8 mouse cellular contexts compared by ENCODE assay signal in genomic region chr2:37774571-37774970, GRCm38 (mm10). TPM values are rescaled to one million over a fixed set of nuclear protein-coding genes. Genes with fewer than 3 reads are reported as not detected.
DNase-seq lines count a peak whose midpoint lies in the region; ATAC-seq and TF ChIP-seq lines count a peak whose summit lies in the region.
"Had no signal": no experiment of that assay in that cellular context is flagged by ENCODE, and none has a peak within 500 bp of the region (broad histone marks: within the 10 kb centered on the region; RNA-seq: fewer than 3 reads in every experiment).

No protein-coding gene starts in this region.

- no peaks in the 10 kb centered on the region for H3K27me3 ChIP-seq in kidney, adult 2 months (replicated peaks; ENCODE audit: control insufficient read depth, insufficient read depth, low read length)
- H3K27me3 ChIP-seq in kidney, embryonic 15.5 days, result peaks cover 26% of the 10 kb centered on the region
- peaks cover 58% of the 10 kb centered on the region for H3K27me3 ChIP-seq in E14TG2a.4 (ENCODE audit: insufficient read depth, low read length)
- H3K27me3 ChIP-seq in forebrain, embryonic 14.5 days (replicated peaks; ENCODE audit: control insufficient read depth, insufficient read depth, low read length), result no peaks in the 10 kb centered on the region

- no peak for ATAC-seq in kidney, embryonic 15.5 days (replicated peaks; ENCODE audit: low FRiP score)
- no peak for ATAC-seq in forebrain, embryonic 14.5 days
- no peak for ATAC-seq in activated CD4-positive, CD25-positive, alpha-beta regulatory T cell, adult 4 months

- no peak overlapping the region for H3K9ac ChIP-seq in kidney, embryonic 15.5 days
- H3K9ac ChIP-seq in forebrain, embryonic 14.5 days (ENCODE audit: low read length), result no peak overlapping the region
- H3K9ac ChIP-seq: embryonic facial prominence, embryonic 12.5 days had no signal

- peak; percentile 50 for TF ChIP-seq CTCF in kidney, adult 2 months (conservative IDR thresholded peaks at IDR 0.05; ENCODE audit: insufficient read depth, insufficient read length, low read depth, low read length)
- TF ChIP-seq CTCF in E14TG2a.4 (conservative IDR thresholded peaks at IDR 0.05; ENCODE audit: low read length), result peak; percentile 79

- H3K4me3 ChIP-seq in kidney, adult 2 months (ENCODE audit: insufficient read depth, low read depth, low read length), result no peak overlapping the region
- H3K4me3 ChIP-seq in kidney, embryonic 15.5 days (replicated peaks), result no peak overlapping the region
- no peak overlapping the region for H3K4me3 ChIP-seq in E14TG2a.4 (replicated peaks; ENCODE audit: low read length)
- H3K4me3 ChIP-seq in forebrain, embryonic 14.5 days (ENCODE audit: low read depth, low read length), result no peak overlapping the region
- H3K4me3 ChIP-seq: embryonic facial prominence, embryonic 12.5 days had no signal

- peak; percentile 43 for DNase-seq in kidney, adult 2 months
- DNase-seq in B cell, adult 2 months, result peak; percentile 37 to 44
- peak; percentile 75 for DNase-seq in forebrain, embryonic 14.5 days (ENCODE audit: low spot score)
- DNase-seq in retina, embryonic 14.5 days (ENCODE audit: low spot score), result peak; percentile 90

- no peaks in the 10 kb centered on the region for H3K36me3 ChIP-seq in kidney, adult 2 months (ENCODE audit: control insufficient read depth, insufficient read depth, low read length)
- H3K36me3 ChIP-seq in kidney, embryonic 15.5 days, result no peaks in the 10 kb centered on the region
- no peaks in the 10 kb centered on the region for H3K36me3 ChIP-seq in E14TG2a.4 (ENCODE audit: insufficient read depth, low read length)
- no peaks in the 10 kb centered on the region for H3K36me3 ChIP-seq in forebrain, embryonic 14.5 days (ENCODE audit: control insufficient read depth, insufficient read depth, low read length)
- H3K36me3 ChIP-seq: embryonic facial prominence, embryonic 12.5 days had no signal

- H3K27ac ChIP-seq in kidney, adult 2 months (ENCODE audit: insufficient read depth, low read depth, low read length), result no peak overlapping the region
- H3K27ac ChIP-seq in kidney, embryonic 15.5 days, result no peak overlapping the region
- H3K27ac ChIP-seq in forebrain, embryonic 14.5 days (ENCODE audit: low read depth, low read length), result no peak overlapping the region
- H3K27ac ChIP-seq: embryonic facial prominence, embryonic 12.5 days had no signal

- H3K9me3 ChIP-seq in kidney, embryonic 15.5 days (replicated peaks), result no peaks in the 10 kb centered on the region
- no peaks in the 10 kb centered on the region for H3K9me3 ChIP-seq in E14TG2a.4 (ENCODE audit: low read length)
- no peaks in the 10 kb centered on the region for H3K9me3 ChIP-seq in forebrain, embryonic 14.5 days (replicated peaks; ENCODE audit: control insufficient read depth, low read length)
- H3K9me3 ChIP-seq: embryonic facial prominence, embryonic 12.5 days had no signal

- 30% methylated on average over 5 of the region's 5 CpGs for WGBS in kidney, adult 2 months
- WGBS in kidney, embryonic 15.5 days, result 10% methylated on average over 5 of the region's 5 CpGs
- 3% methylated on average over 5 of the region's 5 CpGs for WGBS in forebrain, embryonic 14.5 days

- TF ChIP-seq POLR2A in kidney, adult 2 months (IDR thresholded peaks at IDR 0.05; ENCODE audit: low read depth, low read length), result no peak

- peaks cover 3% of the 10 kb centered on the region; the same call in 1 of the 2 replicates for H3K4me1 ChIP-seq in kidney, adult 2 months (ENCODE audit: control insufficient read depth, insufficient read depth, low read length)
- H3K4me1 ChIP-seq in kidney, embryonic 15.5 days, result peaks cover 49% of the 10 kb centered on the region
- H3K4me1 ChIP-seq in E14TG2a.4 (replicated peaks; ENCODE audit: low read depth, low read length), result peaks cover 66% of the 10 kb centered on the region
- peaks cover 30% of the 10 kb centered on the region for H3K4me1 ChIP-seq in forebrain, embryonic 14.5 days (ENCODE audit: control insufficient read depth, insufficient read depth, low read length)

- no peak overlapping the region for H3K4me2 ChIP-seq in kidney, embryonic 15.5 days
- no peak overlapping the region for H3K4me2 ChIP-seq in forebrain, embryonic 14.5 days (ENCODE audit: low read length)
- H3K4me2 ChIP-seq: embryonic facial prominence, embryonic 12.5 days had no signal

RNA-seq across cellular contexts. Expression of gene Crb2, which starts 1.5 kb away (rescaled TPM):
- 2.7 and 3.0 TPM in 2 replicates for polyA plus RNA-seq in kidney, adult 2 months (2012; rRNA removed)
- polyA plus RNA-seq in kidney, embryonic 15.5 days (2015; fragmentation: Nextera tagmentation; extraction: Ambion mirVana), result 3.4 and 4.1 TPM in 2 replicates
- polyA plus RNA-seq in forebrain, embryonic 14.5 days (2014; fragmentation: Nextera tagmentation; extraction: Ambion mirVana), result 4.0 and 4.2 TPM in 2 replicates
- polyA plus RNA-seq in activated CD4-positive, CD25-positive, alpha-beta regulatory T cell, adult 4 months (2017; shearing (Covaris generic)), result under 1 TPM in 1 of 2 experiments, not detected in 1; 0.07 TPM
